Mouse (Mus musculus): ENCODE results near the gene Mrpl47. TPM values are rescaled to one million over a fixed set of nuclear protein-coding genes. Genes with fewer than 3 reads are reported as not detected.

The Mrpl47 gene
- 40.8 and 41.7 TPM in 2 replicates for polyA plus RNA-seq (2015; fragmentation: Nextera tagmentation; extraction: Ambion mirVana)

DNA sequence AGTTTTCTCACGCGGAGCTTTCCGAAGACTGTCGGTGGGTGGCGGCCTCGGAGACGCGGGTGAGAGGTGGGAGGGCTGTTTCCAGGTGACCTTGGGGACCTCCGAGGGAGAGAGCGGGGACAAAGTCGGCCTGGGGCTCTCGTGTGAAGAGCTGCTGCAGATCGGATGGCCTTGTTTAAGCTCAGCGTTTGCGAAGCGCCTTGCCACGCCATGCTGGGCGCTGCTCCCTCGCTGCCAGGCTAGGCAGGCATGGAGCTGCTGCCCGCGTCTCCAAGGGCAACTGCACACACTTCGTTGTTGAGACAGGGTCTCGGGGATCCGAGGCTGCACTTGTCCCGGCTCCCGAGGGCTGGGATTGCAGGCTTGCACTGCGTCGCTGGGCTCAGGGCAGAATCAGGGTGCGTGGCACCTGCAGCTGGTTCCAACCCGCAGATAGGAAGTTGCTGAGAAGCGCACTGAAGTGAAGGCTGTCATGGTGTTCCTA lies at the start of gene Mrpl47:
Mrpl47 (minus strand) TSS at position 434 of the 484 bp plus-strand sequence.
- no peaks in the 10 kb centered on the region for H3K27me3 ChIP-seq (ENCODE audit: insufficient read depth, low read length)
- H3K4me3 ChIP-seq (replicated peaks; ENCODE audit: low read depth, low read length), result peak within 1 kb of the TSS; percentile 94
- peaks cover 11% of the 10 kb centered on the region for H3K4me1 ChIP-seq (replicated peaks; ENCODE audit: insufficient read depth, low read length)
- DNase-seq (ENCODE audit: low spot score) (no peak), ATAC-seq (replicated peaks; ENCODE audit: low FRiP score, low read depth) (peak; percentile 65)
- no peak; the same call in 1 of the 2 replicates for TF ChIP-seq CTCF (IDR thresholded peaks at IDR 0.05; ENCODE audit: low read depth)
- peak within 1 kb of the TSS; percentile 89 for H3K9ac ChIP-seq (ENCODE audit: low read depth, low read length)
- peaks cover 14% of the 10 kb centered on the region; the same call in 1 of the 2 replicates for H3K36me3 ChIP-seq (ENCODE audit: insufficient read depth, low read length)
- H3K4me2 ChIP-seq (ENCODE audit: low read length), result peak within 1 kb of the TSS; percentile 94
- WGBS, result 1% methylated on average over 30 of the region's 31 CpGs
- peak within 1 kb of the TSS; percentile 91 for H3K27ac ChIP-seq
- no peaks in the 10 kb centered on the region for H3K9me3 ChIP-seq (replicated peaks; ENCODE audit: low read length)

DNA sequence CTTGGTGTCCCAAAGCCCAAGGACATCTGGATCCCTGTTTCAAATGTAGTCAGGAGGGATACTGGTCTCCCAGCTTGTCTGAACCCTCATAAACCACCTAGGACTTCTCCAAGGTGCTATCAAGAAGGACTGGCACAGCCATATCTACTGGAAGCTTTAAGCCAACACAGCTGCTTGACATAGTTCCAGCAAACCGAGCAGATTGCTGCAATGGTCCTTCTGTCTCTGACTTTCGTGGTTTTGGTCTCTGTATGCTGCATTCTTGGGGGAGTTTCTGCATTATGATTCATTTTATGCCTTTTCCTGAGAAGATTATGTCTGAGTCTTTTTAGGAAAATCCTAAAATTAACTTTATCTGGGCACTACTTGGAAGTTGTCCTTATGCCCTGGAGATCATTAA lies 33.4 kb upstream of the Mrpl47 start:
- no peak overlapping the region for H3K27ac ChIP-seq
- no peak overlapping the region for H3K4me3 ChIP-seq (replicated peaks; ENCODE audit: low read depth, low read length)
- DNase-seq (ENCODE audit: low spot score) (no peak), ATAC-seq (replicated peaks; ENCODE audit: low FRiP score, low read depth) (no peak)
- H3K27me3 ChIP-seq (ENCODE audit: insufficient read depth, low read length), result no peaks in the 10 kb centered on the region
- no peak overlapping the region for H3K4me2 ChIP-seq (ENCODE audit: low read length)
- H3K36me3 ChIP-seq (ENCODE audit: insufficient read depth, low read length), result no peaks in the 10 kb centered on the region
- no peak for TF ChIP-seq CTCF (IDR thresholded peaks at IDR 0.05; ENCODE audit: low read depth)
- H3K9ac ChIP-seq (ENCODE audit: low read depth, low read length), result no peak overlapping the region
- no peaks in the 10 kb centered on the region for H3K4me1 ChIP-seq (replicated peaks; ENCODE audit: insufficient read depth, low read length)
- no peaks in the 10 kb centered on the region for H3K9me3 ChIP-seq (replicated peaks; ENCODE audit: low read length)
- 78% methylated on average over 2 of the region's 2 CpGs for WGBS

DNA sequence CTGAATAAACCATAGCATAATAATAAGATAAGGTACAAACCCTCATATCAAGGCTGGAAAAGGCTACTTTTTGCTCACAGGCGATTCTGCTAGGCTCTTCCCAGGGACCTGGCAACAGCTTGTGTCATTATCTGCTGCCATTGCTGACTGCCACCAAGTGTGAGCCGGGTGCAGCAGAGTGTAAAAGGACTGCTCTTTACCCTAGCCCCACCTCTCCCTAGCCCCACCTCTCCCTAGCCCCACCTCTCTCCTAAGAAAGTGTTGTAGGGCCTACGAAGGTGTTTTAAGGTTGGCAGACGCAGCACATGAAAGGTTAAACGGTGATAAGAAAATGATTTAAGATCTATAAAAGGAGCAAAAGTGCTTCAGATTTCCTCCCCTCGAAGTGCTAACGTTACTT lies 26.5 kb upstream of the Mrpl47 start:
- H3K27me3 ChIP-seq (ENCODE audit: insufficient read depth, low read length), result no peaks in the 10 kb centered on the region
- WGBS, result 38% methylated on average over 7 of the region's 7 CpGs
- H3K36me3 ChIP-seq (ENCODE audit: insufficient read depth, low read length), result no peaks in the 10 kb centered on the region
- H3K9me3 ChIP-seq (replicated peaks; ENCODE audit: low read length), result no peaks in the 10 kb centered on the region
- H3K27ac ChIP-seq, result no peak overlapping the region
- DNase-seq (ENCODE audit: low spot score) (no peak), ATAC-seq (replicated peaks; ENCODE audit: low FRiP score, low read depth) (no peak)
- H3K4me2 ChIP-seq (ENCODE audit: low read length), result no peak overlapping the region
- H3K4me3 ChIP-seq (replicated peaks; ENCODE audit: low read depth, low read length), result no peak overlapping the region
- H3K9ac ChIP-seq (ENCODE audit: low read depth, low read length), result no peak overlapping the region
- no peak for TF ChIP-seq CTCF (IDR thresholded peaks at IDR 0.05; ENCODE audit: low read depth)
- no peaks in the 10 kb centered on the region for H3K4me1 ChIP-seq (replicated peaks; ENCODE audit: insufficient read depth, low read length)

DNA sequence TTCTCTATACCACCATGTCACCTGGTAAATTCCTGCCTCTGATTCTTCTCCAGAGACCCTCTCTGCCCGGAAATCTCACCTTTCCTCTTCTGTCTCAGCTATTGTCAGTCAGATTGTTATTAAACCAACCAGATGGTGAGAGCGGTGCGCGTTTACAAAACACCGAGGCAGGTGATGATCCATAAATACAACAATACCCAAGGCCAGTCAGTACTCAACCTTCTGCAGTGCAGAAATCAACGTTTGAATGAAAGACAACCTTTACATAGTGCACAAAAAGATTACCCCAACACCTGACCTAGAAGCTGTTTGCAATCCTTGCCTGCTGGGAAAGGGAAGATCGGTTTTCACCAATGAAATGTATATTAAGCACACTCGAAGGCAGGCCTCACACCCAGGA lies 25.6 kb upstream of the Mrpl47 start:
- Histone ChIP-seq H3K27ac (no peak overlapping the region), H3K9me3 (replicated peaks; ENCODE audit: low read length) (no peaks in the 10 kb centered on the region), H3K4me1 (replicated peaks; ENCODE audit: insufficient read depth, low read length) (no peaks in the 10 kb centered on the region), H3K4me2 (ENCODE audit: low read length) (no peak overlapping the region), H3K4me3 (replicated peaks; ENCODE audit: low read depth, low read length) (no peak overlapping the region), H3K9ac (ENCODE audit: low read depth, low read length) (no peak overlapping the region), H3K36me3 (ENCODE audit: insufficient read depth, low read length) (no peaks in the 10 kb centered on the region), H3K27me3 (ENCODE audit: insufficient read depth, low read length) (no peaks in the 10 kb centered on the region)
- DNase-seq (ENCODE audit: low spot score), result no peak
- no peak for TF ChIP-seq CTCF (IDR thresholded peaks at IDR 0.05; ENCODE audit: low read depth)
- 59% methylated on average over 8 of the region's 8 CpGs for WGBS
- ATAC-seq (replicated peaks; ENCODE audit: low FRiP score, low read depth), result no peak

DNA sequence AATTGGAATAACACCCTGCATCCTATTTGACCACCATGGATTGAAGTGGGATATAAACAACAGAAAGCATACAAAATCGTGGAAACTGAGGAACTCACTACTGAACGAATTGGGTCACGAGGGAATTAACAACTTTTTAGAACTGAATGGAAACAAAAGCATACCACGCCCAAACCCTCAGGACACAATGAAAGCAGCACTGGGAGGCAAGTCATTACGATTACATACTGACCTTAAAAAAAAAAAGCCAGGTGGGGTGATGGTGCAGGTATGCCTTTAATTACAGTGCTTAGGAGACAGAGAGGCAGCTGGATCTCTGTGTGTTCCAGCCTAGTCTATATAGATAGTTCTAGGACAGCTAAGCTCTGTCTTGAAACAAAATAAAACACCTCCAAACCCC lies 21.8 kb upstream of the Mrpl47 start:
- H3K4me2 ChIP-seq (ENCODE audit: low read length), result no peak overlapping the region
- no peaks in the 10 kb centered on the region for H3K4me1 ChIP-seq (replicated peaks; ENCODE audit: insufficient read depth, low read length)
- H3K9me3 ChIP-seq (replicated peaks; ENCODE audit: low read length), result no peaks in the 10 kb centered on the region
- H3K27ac ChIP-seq, result no peak overlapping the region
- ATAC-seq (replicated peaks; ENCODE audit: low FRiP score, low read depth) (no peak), DNase-seq (ENCODE audit: low spot score) (no peak)
- 66% methylated on average over 5 of the region's 5 CpGs for WGBS
- H3K9ac ChIP-seq (ENCODE audit: low read depth, low read length), result no peak overlapping the region
- H3K36me3 ChIP-seq (ENCODE audit: insufficient read depth, low read length), result no peaks in the 10 kb centered on the region
- H3K27me3 ChIP-seq (ENCODE audit: insufficient read depth, low read length), result no peaks in the 10 kb centered on the region
- no peak for TF ChIP-seq CTCF (IDR thresholded peaks at IDR 0.05; ENCODE audit: low read depth)
- H3K4me3 ChIP-seq (replicated peaks; ENCODE audit: low read depth, low read length), result no peak overlapping the region

DNA sequence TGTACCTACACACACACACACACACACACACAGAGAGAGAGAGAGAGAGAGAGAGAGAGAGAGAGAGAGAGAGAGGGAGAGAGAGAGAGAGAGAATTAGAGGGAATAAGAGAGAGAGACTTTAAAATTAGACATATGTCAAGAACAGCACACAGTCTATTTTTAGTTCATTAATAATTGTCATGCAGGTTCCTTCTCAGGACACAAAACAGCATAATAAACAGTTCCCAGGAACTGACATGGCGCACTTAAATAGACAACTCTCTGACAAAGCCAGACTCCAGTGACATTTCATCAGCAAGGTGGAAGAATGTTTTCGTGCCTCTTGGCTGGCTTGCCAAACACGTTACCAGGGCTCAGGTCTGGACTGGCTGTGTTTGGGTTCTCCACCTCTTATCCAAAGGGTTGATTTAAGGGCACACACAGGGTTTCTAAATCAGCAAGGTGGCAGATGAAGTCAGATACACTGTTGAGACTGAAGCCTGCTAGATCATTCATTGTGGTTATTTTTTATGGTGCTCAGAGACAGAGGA lies 17.0 kb upstream of the Mrpl47 start:
- Histone ChIP-seq H3K4me1 (replicated peaks; ENCODE audit: insufficient read depth, low read length) (no peaks in the 10 kb centered on the region), H3K27me3 (ENCODE audit: insufficient read depth, low read length) (no peaks in the 10 kb centered on the region), H3K4me3 (replicated peaks; ENCODE audit: low read depth, low read length) (no peak overlapping the region), H3K4me2 (ENCODE audit: low read length) (no peak overlapping the region), H3K36me3 (ENCODE audit: insufficient read depth, low read length) (peaks cover 24% of the 10 kb centered on the region), H3K9ac (ENCODE audit: low read depth, low read length) (no peak overlapping the region), H3K27ac (no peak overlapping the region), H3K9me3 (replicated peaks; ENCODE audit: low read length) (no peaks in the 10 kb centered on the region)
- ATAC-seq (replicated peaks; ENCODE audit: low FRiP score, low read depth) (no peak), DNase-seq (ENCODE audit: low spot score) (no peak)
- 90% methylated on average over 3 of the region's 3 CpGs for WGBS
- no peak for TF ChIP-seq CTCF (IDR thresholded peaks at IDR 0.05; ENCODE audit: low read depth)
